Mouse (Mus musculus): ENCODE measurements around the gene Tspan1. TPM values are rescaled to one million over a fixed set of nuclear protein-coding genes. Genes with fewer than 3 reads are reported as not detected.

Gene Tspan1
- polyA plus RNA-seq, 1 experiment from 2014 or later: 0.24 TPM

GRCm38 (mm10) chr4:116162142-116162541, 5.3 kb downstream of the Tspan1 start:
- Histone ChIP-seq H3K27me3 (ENCODE audit: control insufficient read depth, insufficient read depth, low read length) (no peaks in the 10 kb centered on the region), H3K27ac (replicated peaks; ENCODE audit: low read depth, low read length) (no peak overlapping the region), H3K9ac (replicated peaks; ENCODE audit: low read length) (no peak overlapping the region), H3K9me3 (replicated peaks; ENCODE audit: control insufficient read depth, low read length) (no peaks in the 10 kb centered on the region), H3K4me2 (ENCODE audit: low read depth, low read length) (no peak overlapping the region), H3K4me1 (ENCODE audit: control insufficient read depth, insufficient read depth, low read length) (no peaks in the 10 kb centered on the region), H3K36me3 (replicated peaks; ENCODE audit: control insufficient read depth, insufficient read depth, low read depth, low read length) (peaks cover 6% of the 10 kb centered on the region), H3K4me3 (ENCODE audit: low read depth, low read length) (no peak overlapping the region)
- WGBS: 77% methylated on average over 4 of the region's 4 CpGs
- DNase-seq (ENCODE audit: low spot score) (no peak), ATAC-seq (replicated peaks; ENCODE audit: insufficient number of reproducible peaks, low FRiP score, low TSS enrichment, low read depth) (no peak)

DNA sequence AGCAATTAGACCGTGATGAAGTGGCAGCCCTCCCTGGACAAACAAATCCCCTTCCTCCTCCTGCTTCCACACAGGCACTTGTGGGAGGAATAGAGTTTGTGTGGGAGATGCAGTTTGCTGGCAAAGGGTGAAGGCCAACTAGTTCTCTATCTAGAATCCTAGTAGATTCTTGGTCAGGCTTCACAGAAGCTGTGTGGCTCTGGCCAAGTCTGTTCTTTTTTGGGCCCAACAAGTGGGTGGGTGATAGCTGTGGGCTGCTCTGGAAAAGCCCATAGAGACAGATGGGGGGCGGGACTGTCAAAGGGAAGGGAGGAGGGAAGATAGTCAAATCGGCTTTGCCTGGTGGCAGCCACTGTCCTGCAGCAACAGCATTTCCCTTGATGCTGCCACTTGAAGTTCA, 6.6 kb downstream of the Tspan1 start:
- Histone ChIP-seq H3K36me3 (replicated peaks; ENCODE audit: control insufficient read depth, insufficient read depth, low read depth, low read length) (peaks cover 10% of the 10 kb centered on the region), H3K4me1 (ENCODE audit: control insufficient read depth, insufficient read depth, low read length) (no peaks in the 10 kb centered on the region)

DNA sequence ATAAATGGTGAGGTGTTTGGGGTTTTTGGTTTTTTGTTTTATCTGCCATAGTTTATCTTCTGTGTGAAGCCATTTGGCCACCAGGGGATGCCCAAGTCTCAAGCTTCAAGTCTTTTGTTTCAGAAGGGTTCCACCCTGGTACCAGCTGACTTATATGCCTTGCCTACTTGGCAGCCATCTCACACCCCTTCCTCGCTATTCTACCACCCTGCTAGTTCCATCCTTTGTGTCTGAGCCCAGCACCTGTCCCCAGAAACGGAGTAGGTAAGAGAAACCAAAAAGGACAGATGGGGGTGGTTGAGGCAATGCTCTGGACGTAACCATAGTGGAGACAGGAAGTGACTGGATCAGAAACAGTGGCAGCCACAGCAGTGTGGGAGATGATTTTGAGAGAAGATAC, 7.5 kb downstream of the Tspan1 start:
- Histone ChIP-seq H3K36me3 (replicated peaks; ENCODE audit: control insufficient read depth, insufficient read depth, low read depth, low read length) (peaks cover 10% of the 10 kb centered on the region), H3K4me3 (ENCODE audit: low read depth, low read length) (no peak overlapping the region), H3K9me3 (replicated peaks; ENCODE audit: control insufficient read depth, low read length) (no peaks in the 10 kb centered on the region), H3K27ac (replicated peaks; ENCODE audit: low read depth, low read length) (no peak overlapping the region), H3K27me3 (ENCODE audit: control insufficient read depth, insufficient read depth, low read length) (no peaks in the 10 kb centered on the region), H3K4me2 (ENCODE audit: low read depth, low read length) (no peak overlapping the region), H3K9ac (replicated peaks; ENCODE audit: low read length) (no peak overlapping the region), H3K4me1 (ENCODE audit: control insufficient read depth, insufficient read depth, low read length) (no peaks in the 10 kb centered on the region)
- 79% methylated on average over 3 of the region's 3 CpGs for WGBS
- peak; percentile 48 for DNase-seq (ENCODE audit: low spot score)
- no peak for ATAC-seq (replicated peaks; ENCODE audit: insufficient number of reproducible peaks, low FRiP score, low TSS enrichment, low read depth)

More for the DNA sequence above, 6.6 kb downstream of the Tspan1 start:
- H3K9ac ChIP-seq (replicated peaks; ENCODE audit: low read length): no peak overlapping the region
- no peaks in the 10 kb centered on the region for H3K27me3 ChIP-seq (ENCODE audit: control insufficient read depth, insufficient read depth, low read length)
- ATAC-seq (replicated peaks; ENCODE audit: insufficient number of reproducible peaks, low FRiP score, low TSS enrichment, low read depth): no peak
- no peak for DNase-seq (ENCODE audit: low spot score)
- no peak overlapping the region for H3K27ac ChIP-seq (replicated peaks; ENCODE audit: low read depth, low read length)
- no peaks in the 10 kb centered on the region for H3K9me3 ChIP-seq (replicated peaks; ENCODE audit: control insufficient read depth, low read length)
- no peak overlapping the region for H3K4me2 ChIP-seq (ENCODE audit: low read depth, low read length)
- WGBS: 77% methylated on average over 3 of the region's 3 CpGs
- no peak overlapping the region for H3K4me3 ChIP-seq (ENCODE audit: low read depth, low read length)

DNA sequence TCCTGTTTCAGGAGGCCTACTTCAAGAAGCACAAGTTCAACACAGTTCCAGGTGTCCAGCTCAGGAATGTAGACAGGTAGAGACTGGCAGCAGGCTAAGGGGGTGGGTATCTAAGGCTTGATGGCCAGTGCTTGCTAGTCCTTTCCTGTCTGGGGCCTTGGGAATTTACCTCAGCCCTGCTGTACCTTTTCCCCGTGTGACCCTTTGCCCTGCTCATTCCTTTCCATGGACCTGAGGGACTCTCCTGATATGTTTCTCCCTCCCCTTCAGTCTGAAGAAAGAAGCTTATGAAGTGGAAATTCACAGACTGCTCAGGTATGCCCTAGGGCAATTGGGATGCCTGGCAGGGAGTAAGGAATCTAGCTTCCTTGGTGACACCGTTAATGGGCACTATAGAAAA, 9.5 kb downstream of the Tspan1 start:
- Histone ChIP-seq H3K9me3 (replicated peaks; ENCODE audit: control insufficient read depth, low read length) (no peaks in the 10 kb centered on the region), H3K27ac (replicated peaks; ENCODE audit: low read depth, low read length) (no peak overlapping the region), H3K4me3 (ENCODE audit: low read depth, low read length) (no peak overlapping the region), H3K36me3 (replicated peaks; ENCODE audit: control insufficient read depth, insufficient read depth, low read depth, low read length) (peaks cover 14% of the 10 kb centered on the region), H3K4me2 (ENCODE audit: low read depth, low read length) (no peak overlapping the region), H3K4me1 (ENCODE audit: control insufficient read depth, insufficient read depth, low read length) (no peaks in the 10 kb centered on the region), H3K27me3 (ENCODE audit: control insufficient read depth, insufficient read depth, low read length) (no peaks in the 10 kb centered on the region), H3K9ac (replicated peaks; ENCODE audit: low read length) (no peak overlapping the region)
- ATAC-seq (replicated peaks; ENCODE audit: insufficient number of reproducible peaks, low FRiP score, low TSS enrichment, low read depth) (no peak), DNase-seq (ENCODE audit: low spot score) (no peak)
- 87% methylated on average over 2 of the region's 2 CpGs for WGBS

- H3K9me3 ChIP-seq (replicated peaks; ENCODE audit: control insufficient read depth, low read length): no peaks in the 10 kb centered on the region
- no peak overlapping the region for H3K9ac ChIP-seq (replicated peaks; ENCODE audit: low read length)
- H3K4me2 ChIP-seq (ENCODE audit: low read depth, low read length): no peak overlapping the region
- WGBS: 93% methylated on average over 15 of the region's 15 CpGs
- H3K27me3 ChIP-seq (ENCODE audit: control insufficient read depth, insufficient read depth, low read length): no peaks in the 10 kb centered on the region
- peaks cover 2% of the 10 kb centered on the region; the same call in 1 of the 2 replicates for H3K4me1 ChIP-seq (ENCODE audit: control insufficient read depth, insufficient read depth, low read length)
- ATAC-seq (replicated peaks; ENCODE audit: insufficient number of reproducible peaks, low FRiP score, low TSS enrichment, low read depth): no peak
- H3K36me3 ChIP-seq (replicated peaks; ENCODE audit: control insufficient read depth, insufficient read depth, low read depth, low read length): peaks cover 9% of the 10 kb centered on the region
- no peak for DNase-seq (ENCODE audit: low spot score)
- H3K4me3 ChIP-seq (ENCODE audit: low read depth, low read length): no peak overlapping the region
- H3K27ac ChIP-seq (replicated peaks; ENCODE audit: low read depth, low read length): no peak overlapping the region
These were observed 14.7 kb downstream of the Tspan1 start for GRCm38 (mm10) chr4:116152702-116153101.

- Histone ChIP-seq H3K4me3 (ENCODE audit: low read depth, low read length) (peak within 1 kb of the TSS; percentile 68), H3K27me3 (ENCODE audit: control insufficient read depth, insufficient read depth, low read length) (no peaks in the 10 kb centered on the region), H3K9me3 (replicated peaks; ENCODE audit: control insufficient read depth, low read length) (no peaks in the 10 kb centered on the region), H3K4me1 (ENCODE audit: control insufficient read depth, insufficient read depth, low read length) (peaks cover 2% of the 10 kb centered on the region; the same call in 1 of the 2 replicates), H3K27ac (replicated peaks; ENCODE audit: low read depth, low read length) (peak within 1 kb of the TSS; percentile 85; the same call in 1 of the 2 replicates), H3K4me2 (ENCODE audit: low read depth, low read length) (peak within 1 kb of the TSS; percentile 72), H3K36me3 (replicated peaks; ENCODE audit: control insufficient read depth, insufficient read depth, low read depth, low read length) (peaks cover 7% of the 10 kb centered on the region), H3K9ac (replicated peaks; ENCODE audit: low read length) (peak within 1 kb of the TSS; percentile 97)
- DNase-seq (ENCODE audit: low spot score) (no peak), ATAC-seq (replicated peaks; ENCODE audit: insufficient number of reproducible peaks, low FRiP score, low TSS enrichment, low read depth) (no peak)
- WGBS: 78% methylated on average over 6 of the region's 6 CpGs
These were observed 16.2 kb downstream of the Tspan1 start, which contains the start of gene Lurap1 for GRCm38 (mm10) chr4:116151238-116151637. Gene Lurap1 (minus strand): TSS chr4:116151338.

- 22% methylated on average over 4 of the region's 4 CpGs for WGBS
- ATAC-seq (replicated peaks; ENCODE audit: insufficient number of reproducible peaks, low FRiP score, low TSS enrichment, low read depth): peak; percentile 40
- H3K27ac ChIP-seq (replicated peaks; ENCODE audit: low read depth, low read length): 0 out of 2 replicates have a peak overlapping the region, but pooled peaks have one; percentile 85
These were observed 16.6 kb downstream of the Tspan1 start for GRCm38 (mm10) chr4:116150862-116151221.

GRCm38 (mm10) chr4:116150156-116150861, 17.1 kb downstream of the Tspan1 start:
- ATAC-seq (replicated peaks; ENCODE audit: insufficient number of reproducible peaks, low FRiP score, low TSS enrichment, low read depth): peak; percentile 84
- WGBS: under 1% methylated on average over 33 of the region's 73 CpGs
- peak overlapping the region; percentile 68 for H3K4me3 ChIP-seq (ENCODE audit: low read depth, low read length)
- H3K27ac ChIP-seq (replicated peaks; ENCODE audit: low read depth, low read length): peak overlapping the region; percentile 85; the same call in 1 of the 2 replicates
- DNase-seq (ENCODE audit: low spot score): peak; percentile 82
- H3K9ac ChIP-seq (replicated peaks; ENCODE audit: low read length): peak overlapping the region; percentile 97
- H3K9me3 ChIP-seq (replicated peaks; ENCODE audit: control insufficient read depth, low read length): no peaks in the 10 kb centered on the region
- H3K4me1 ChIP-seq (ENCODE audit: control insufficient read depth, insufficient read depth, low read length): peaks cover 2% of the 10 kb centered on the region; the same call in 1 of the 2 replicates
- H3K4me2 ChIP-seq (ENCODE audit: low read depth, low read length): peak overlapping the region; percentile 72
- H3K36me3 ChIP-seq (replicated peaks; ENCODE audit: control insufficient read depth, insufficient read depth, low read depth, low read length): peaks cover 4% of the 10 kb centered on the region
- H3K27me3 ChIP-seq (ENCODE audit: control insufficient read depth, insufficient read depth, low read length): no peaks in the 10 kb centered on the region

More at GRCm38 (mm10) chr4:116150862-116151221, 16.6 kb downstream of the Tspan1 start:
- Histone ChIP-seq H3K4me3 (ENCODE audit: low read depth, low read length) (peak overlapping the region; percentile 68), H3K27me3 (ENCODE audit: control insufficient read depth, insufficient read depth, low read length) (no peaks in the 10 kb centered on the region), H3K36me3 (replicated peaks; ENCODE audit: control insufficient read depth, insufficient read depth, low read depth, low read length) (peaks cover 4% of the 10 kb centered on the region), H3K4me1 (ENCODE audit: control insufficient read depth, insufficient read depth, low read length) (peaks cover 2% of the 10 kb centered on the region; the same call in 1 of the 2 replicates), H3K9me3 (replicated peaks; ENCODE audit: control insufficient read depth, low read length) (no peaks in the 10 kb centered on the region), H3K9ac (replicated peaks; ENCODE audit: low read length) (peak overlapping the region; percentile 97), H3K4me2 (ENCODE audit: low read depth, low read length) (peak overlapping the region; percentile 72)
- DNase-seq (ENCODE audit: low spot score): no peak
